Mouse (Mus musculus) embryonic stem cell, embryonic (primary cell): Measurements from ENCODE around the gene Ccl5.

Experiments used
- CTCF ChIA-PET, 4 experiments: fragments of 300-600 bp in 2 of 4; fragments of 350-600 bp in 2 of 4; sonication (Branson Sonifier 250); formaldehyde crosslinking; loops; one replicate each; lab custom pipeline; 2022; ENCODE audit warnings: inconsistent platforms in 2 of 4; lab: Charles Lee
- POLR2A ChIA-PET, 4 experiments: fragments of 300-600 bp in 2 of 4; fragments of 350-600 bp in 2 of 4; sonication (Branson Sonifier 250); formaldehyde crosslinking; loops; one replicate each; lab custom pipeline; 2022; ENCODE audit warnings: antibody characterized with exemption in 4 of 4, inconsistent platforms in 1 of 4; lab: Charles Lee

Ccl5 gene

DNA sequence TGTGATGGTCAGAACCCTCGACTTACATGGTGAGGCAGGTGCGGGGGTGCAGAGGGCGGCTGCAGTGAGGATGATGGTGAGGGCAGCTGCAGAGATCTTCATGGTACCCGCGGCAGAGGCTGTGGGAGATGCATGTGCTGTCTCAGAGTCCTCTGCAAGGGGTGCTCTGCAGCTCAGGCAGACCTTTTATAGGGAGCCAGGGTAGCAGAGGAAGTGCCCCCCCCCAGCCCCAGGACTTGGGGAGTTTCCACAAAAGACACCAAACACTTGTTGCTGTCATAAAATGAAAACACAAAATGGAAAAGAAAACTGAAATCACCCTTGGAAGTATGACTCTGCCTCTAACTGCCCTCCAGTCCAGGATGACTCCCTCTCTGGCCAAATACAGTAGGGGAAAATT is at the start of gene Ccl5:
Gene Ccl5 (minus strand): TSS at position 159 of the 400 bp plus-strand sequence.
- POLR2A ChIA-PET = interaction anchor here in 1 of 4 experiments (0.6 kb wide), 1 partner anchor 17 kb away, joined by 5 read pairs; no protein-coding TSS in a partner anchor
- CTCF ChIA-PET = no interaction called here

GRCm38 (mm10) chr11:83578999-83579398 is 48.7 kb upstream of the Ccl5 start:
- ChIA-PET CTCF (no interaction called here), POLR2A (no interaction called here)

GRCm38 (mm10) chr11:83578186-83578760 is 48.0 kb upstream of the Ccl5 start, which contains the start of gene Ccl9:
Gene Ccl9, minus strand, starts transcription at chr11:83578636.
- ChIA-PET POLR2A (interaction anchor here in 1 of 4 experiments (0.7 kb wide), 1 partner anchor 11 kb away, joined by 3 read pairs; no protein-coding TSS in a partner anchor), CTCF (no interaction called here)

GRCm38 (mm10) chr11:83576927-83577555 is 46.7 kb upstream of the Ccl5 start:
- POLR2A ChIA-PET = interaction anchor here in 2 of 4 experiments (0.7 kb wide), 2 partner anchors 10 to 449 kb away, joined by 3 to 4 read pairs; no protein-coding TSS in a partner anchor
- CTCF ChIA-PET = interaction anchor here in 2 of 4 experiments (0.6 to 0.8 kb wide), 3 partner anchors 12 to 206 kb away, joined by 3 to 6 read pairs (median 4); no protein-coding TSS in a partner anchor

GRCm38 (mm10) chr11:83572834-83573233 is 42.5 kb upstream of the Ccl5 start:
- ChIA-PET POLR2A (interaction anchor here in 2 of 4 experiments (0.6 to 2.0 kb wide), 4 partner anchors 9 to 611 kb away, joined by 3 to 11 read pairs (median 4); no protein-coding TSS in a partner anchor), CTCF (no interaction called here)

DNA sequence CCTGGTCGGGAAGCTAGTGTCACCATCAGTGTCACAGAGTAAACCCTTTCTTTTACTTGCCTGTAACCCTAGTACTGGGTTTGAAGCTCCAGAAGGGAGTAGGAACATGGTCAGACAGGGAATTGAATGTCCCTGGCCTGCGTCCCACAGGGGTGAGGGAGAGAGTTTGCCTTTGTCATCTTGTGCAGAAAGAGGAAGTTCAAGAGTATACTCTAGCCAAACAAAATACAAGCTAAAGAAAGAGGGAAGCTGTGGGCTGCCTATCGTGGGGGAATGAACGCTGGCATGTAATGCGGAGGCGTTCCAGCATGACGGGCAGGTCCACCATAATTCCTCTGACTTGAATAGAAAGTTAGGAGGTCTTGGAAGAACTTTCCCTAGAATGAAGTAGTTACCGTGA is 41.9 kb upstream of the Ccl5 start:
- ChIA-PET CTCF (no interaction called here), POLR2A (interaction anchor here in 1 of 4 experiments (1.0 to 2.0 kb wide), 2 partner anchors 10 to 11 kb away, joined by 3 to 11 read pairs; no protein-coding TSS in a partner anchor)

GRCm38 (mm10) chr11:83570189-83570588 is 39.9 kb upstream of the Ccl5 start:
- POLR2A ChIA-PET = interaction anchor here in 1 of 4 experiments (1.4 kb wide), 1 partner anchor 13 kb away, joined by 4 read pairs; no protein-coding TSS in a partner anchor

DNA sequence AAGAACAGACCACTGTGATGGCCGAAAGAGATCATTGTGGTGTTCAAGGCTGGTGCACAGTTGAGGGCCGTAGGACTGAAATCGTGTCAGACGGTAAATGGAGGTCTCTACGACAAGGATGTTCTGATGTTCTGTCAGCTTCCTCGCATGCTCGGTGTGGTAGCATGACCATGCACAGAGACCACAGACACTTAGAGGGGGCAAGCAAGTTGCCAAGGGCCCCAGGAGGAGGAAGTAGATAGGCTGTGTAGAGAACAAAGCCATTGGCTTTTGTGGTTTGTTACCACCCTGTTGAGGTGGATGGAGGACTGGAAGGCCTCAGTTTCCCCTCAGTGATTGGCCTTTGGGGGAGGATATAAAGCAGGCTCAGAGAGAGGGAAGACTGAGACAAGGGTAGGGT is 38.9 kb upstream of the Ccl5 start:
- ChIA-PET POLR2A (interaction anchor here in 1 of 4 experiments (0.8 kb wide), 1 partner anchor 97 kb away, joined by 3 read pairs; no protein-coding TSS in a partner anchor), CTCF (no interaction called here)

More at GRCm38 (mm10) chr11:83570189-83570588, 39.9 kb upstream of the Ccl5 start:
- CTCF ChIA-PET = no interaction called here

DNA sequence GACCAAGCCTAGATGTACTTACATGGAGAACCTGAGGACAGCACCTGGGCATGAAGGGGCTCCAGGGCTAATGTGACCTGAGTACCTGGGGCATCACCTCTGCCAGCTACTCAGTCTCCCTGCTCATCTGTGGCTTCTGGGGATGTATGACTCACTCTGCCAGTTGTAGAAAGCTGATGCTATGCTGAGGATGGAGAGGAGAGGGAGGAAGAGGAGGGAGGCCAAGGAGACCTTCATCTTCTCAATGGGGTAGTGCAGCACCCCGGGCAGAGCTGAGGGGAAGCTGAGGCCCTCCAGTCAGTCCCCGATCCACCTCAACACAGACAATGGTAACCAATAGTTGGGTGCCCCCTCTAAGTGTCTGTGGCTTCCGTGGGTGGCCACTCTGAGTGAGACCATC is 38.5 kb upstream of the Ccl5 start:
- POLR2A ChIA-PET = interaction anchor here in 1 of 4 experiments (0.8 to 2.6 kb wide), 2 partner anchors 13 to 97 kb away, joined by 3 to 19 read pairs; no protein-coding TSS in a partner anchor
- CTCF ChIA-PET = no interaction called here

DNA sequence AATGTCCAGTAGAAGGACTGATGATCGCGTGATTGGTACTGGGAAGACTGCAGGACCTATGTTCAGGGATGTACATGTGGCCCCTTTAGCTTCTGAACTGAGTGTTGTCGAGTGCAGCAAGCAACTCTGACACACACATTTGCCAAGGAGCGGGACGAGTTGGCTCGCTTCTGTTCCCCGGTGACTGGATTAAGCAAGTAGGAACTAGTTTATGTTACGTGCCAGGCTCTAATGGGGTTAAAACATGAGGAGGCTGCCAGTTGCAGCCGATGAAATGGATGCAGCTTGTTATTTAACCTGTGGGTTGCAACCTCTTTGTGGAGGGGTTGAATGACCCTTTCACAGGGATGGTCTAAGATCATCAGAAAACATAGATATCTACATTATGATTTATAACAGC is 37.7 kb upstream of the Ccl5 start:
- ChIA-PET CTCF (interaction anchor here in 1 of 4 experiments (1.2 kb wide), 1 partner anchor 12 kb away, joined by 3 read pairs; no protein-coding TSS in a partner anchor), POLR2A (interaction anchor here in 2 of 4 experiments (0.9 to 2.6 kb wide), 6 partner anchors 10 to 269 kb away, joined by 3 to 19 read pairs (median 4); partner anchors contain the start of gene Ap2b1 (in 1 of the 2))

- ChIA-PET CTCF (interaction anchor here (0.6 to 1.2 kb wide), 4 partner anchors 11 to 53 kb away, joined by 3 to 5 read pairs (median 4); no protein-coding TSS in a partner anchor), POLR2A (interaction anchor here in 2 of 4 experiments (0.8 to 2.6 kb wide), 19 partner anchors 10 to 295 kb away, joined by 3 to 19 read pairs (median 3); partner anchors contain the start of genes Ap2b1 (in 1 of the 2) and Taf15 (in 1 of the 2))
Observed at GRCm38 (mm10) chr11:83567311-83567710, 37.0 kb upstream of the Ccl5 start.

GRCm38 (mm10) chr11:83566617-83567016 is 36.3 kb upstream of the Ccl5 start:
- CTCF ChIA-PET = interaction anchor here in 3 of 4 experiments (0.9 to 1.2 kb wide), 3 partner anchors 10 to 53 kb away, joined by 3 to 5 read pairs (median 3); no protein-coding TSS in a partner anchor
- POLR2A ChIA-PET = interaction anchor here in 2 of 4 experiments (0.8 to 2.6 kb wide), 17 partner anchors 10 to 294 kb away, joined by 3 to 19 read pairs (median 4); partner anchors contain the start of genes Ap2b1 (in 1 of the 2) and Taf15 (in 1 of the 2)

DNA sequence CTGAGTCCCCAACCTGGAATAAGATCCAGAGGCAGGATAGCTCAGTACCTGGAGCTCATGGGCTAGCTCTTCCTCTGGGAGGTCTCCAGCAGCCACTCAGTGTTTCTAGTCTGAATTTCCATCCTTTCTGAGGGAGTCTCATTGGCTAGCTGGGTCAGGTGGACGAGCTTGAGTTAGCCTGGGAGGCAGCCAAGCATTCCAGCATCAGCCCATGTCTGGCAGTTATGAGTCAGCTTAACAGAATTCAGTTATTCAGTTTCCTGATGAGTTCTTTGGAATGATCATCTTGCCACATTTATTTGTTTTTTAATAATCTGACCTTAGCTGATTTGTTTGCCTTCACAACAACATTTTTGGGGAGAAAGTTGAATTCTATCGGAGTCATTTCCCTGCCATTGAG is 33.4 kb upstream of the Ccl5 start:
- POLR2A ChIA-PET = interaction anchor here in 1 of 4 experiments (0.6 to 1.3 kb wide), 3 partner anchors 18 to 238 kb away, joined by 3 to 6 read pairs (median 4); no protein-coding TSS in a partner anchor
- CTCF ChIA-PET = no interaction called here

DNA sequence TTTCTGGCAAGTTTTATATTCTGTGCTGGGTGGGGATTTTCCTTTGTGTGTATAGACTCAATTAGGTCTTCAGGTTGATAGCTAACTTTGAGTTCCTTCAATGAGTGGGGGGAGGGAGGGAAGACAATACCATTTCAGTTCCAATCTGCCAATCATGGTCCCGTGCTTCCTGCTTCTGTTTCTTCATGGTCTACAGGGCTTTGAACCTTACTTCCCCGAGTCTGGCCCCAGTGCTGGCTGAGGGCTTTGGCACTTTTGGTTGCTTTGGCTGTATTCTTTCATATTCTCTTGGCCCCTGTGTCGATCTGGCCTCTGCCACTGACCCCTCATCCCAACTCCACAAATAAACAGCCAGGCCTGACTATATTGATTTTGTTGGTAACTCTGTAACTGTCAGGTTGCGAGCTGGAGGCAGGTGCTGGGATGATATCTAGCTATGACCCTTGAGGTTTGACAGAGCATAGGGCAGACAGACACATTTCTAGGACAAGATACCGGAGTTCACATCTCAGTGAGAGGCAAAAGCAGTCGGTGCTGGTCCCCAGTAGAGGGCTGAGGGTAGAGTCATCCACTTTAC is 32.1 kb upstream of the Ccl5 start:
- ChIA-PET CTCF (no interaction called here), POLR2A (no interaction called here)

DNA sequence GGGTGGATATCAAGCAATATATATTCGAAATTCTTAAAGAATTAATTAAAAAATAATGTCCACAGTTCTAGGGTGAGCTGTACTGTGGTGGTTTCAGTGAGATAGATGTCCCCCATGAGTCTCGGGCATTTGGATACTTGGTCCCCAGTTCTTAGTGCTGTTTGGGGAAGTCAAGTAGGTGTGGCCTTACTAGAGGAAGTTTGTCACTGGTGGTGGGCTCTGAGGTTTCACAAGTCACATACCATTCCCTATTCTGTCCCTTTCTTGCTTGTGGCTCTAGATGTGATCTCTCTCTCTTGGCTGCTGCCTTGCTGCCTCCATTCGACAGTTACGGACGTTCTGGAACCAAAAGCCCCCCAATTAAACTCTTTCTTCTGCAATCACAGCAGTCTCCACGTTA is 30.1 kb upstream of the Ccl5 start:
- ChIA-PET POLR2A (interaction anchor here in 1 of 4 experiments (1.6 kb wide), 1 partner anchor 21 kb away, joined by 3 read pairs; no protein-coding TSS in a partner anchor), CTCF (no interaction called here)

- CTCF ChIA-PET = interaction anchor here (0.6 to 1.7 kb wide), 18 partner anchors 10 to 475 kb away, joined by 3 to 11 read pairs (median 4); partner anchors contain the start of genes Ccl4 (in 1 of the 4) and Wfdc21 (in 1 of the 4)
- POLR2A ChIA-PET = interaction anchor here in 2 of 4 experiments (0.6 to 1.2 kb wide), 3 partner anchors 10 to 172 kb away, joined by 3 to 7 read pairs (median 7); no protein-coding TSS in a partner anchor
Observed at GRCm38 (mm10) chr11:83557074-83557473, 26.8 kb upstream of the Ccl5 start.

DNA sequence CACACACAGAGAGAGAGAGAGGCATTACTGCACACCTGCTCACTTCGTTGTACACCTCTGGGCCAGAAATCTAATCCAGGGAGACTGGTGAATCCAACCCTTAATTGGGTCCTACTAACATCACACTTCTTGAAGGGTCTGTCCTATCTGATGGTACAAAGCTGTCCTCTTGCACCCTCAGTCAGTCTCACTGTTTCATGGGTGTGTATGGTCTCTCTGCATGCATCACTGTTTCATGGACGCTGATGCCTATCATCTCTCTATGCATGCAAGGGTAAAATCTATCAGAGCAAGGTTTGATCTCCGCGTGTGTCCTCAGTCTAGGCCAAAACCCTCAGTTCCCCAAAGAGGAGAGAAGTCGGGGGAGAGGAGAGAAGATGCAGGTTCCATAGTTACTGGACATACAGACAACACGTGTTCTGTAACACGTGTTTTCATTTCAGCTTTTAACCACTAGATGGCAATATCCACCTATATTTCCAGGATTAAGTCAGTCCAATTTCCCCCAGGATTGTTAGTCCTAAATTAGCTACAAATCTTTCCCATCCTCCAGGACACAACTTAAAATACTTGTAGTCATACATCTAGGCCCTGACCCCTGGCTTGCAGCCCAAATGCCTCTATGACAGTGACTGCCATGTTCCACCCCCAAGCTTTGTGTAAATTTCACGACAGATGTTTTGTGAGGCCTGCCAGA is 25.9 kb upstream of the Ccl5 start:
- POLR2A ChIA-PET = interaction anchor here in 3 of 4 experiments (0.6 to 1.2 kb wide), 6 partner anchors 10 to 233 kb away, joined by 3 to 7 read pairs (median 3); no protein-coding TSS in a partner anchor
- CTCF ChIA-PET = interaction anchor here (0.6 to 1.7 kb wide), 23 partner anchors 11 to 783 kb away, joined by 3 to 11 read pairs (median 4); partner anchors contain the start of genes Ccl4 (in 1 of the 4) and Wfdc21 (in 1 of the 4)
